Mouse (Mus musculus) hindbrain, embryonic 10.5 days (tissue): ENCODE measurements around the gene Klhl20. TPM values are rescaled to one million over a fixed set of nuclear protein-coding genes. Genes with fewer than 3 reads are reported as not detected.

Experiments used
- DNase-seq: peaks from one replicate; pipeline ENCODE4 v3.0.0-alpha.2; 2017; ENCODE audit warnings: low spot score
- H3K27ac ChIP-seq: fragments of 300-500 bp; sonication (generic); 2 replicates; pipeline ENCODE4 v1.5.1; 2016; ENCODE audit warnings: mild to moderate bottlenecking, moderate library complexity
- H3K27me3 ChIP-seq: fragments of 300-500 bp; sonication (generic); 2 replicates; pipeline ENCODE4 v1.6.1; 2016; ENCODE audit warnings: mild to moderate bottlenecking; ENCODE audit not compliant: poor library complexity, insufficient read depth, severe bottlenecking
- H3K36me3 ChIP-seq: fragments of 300-500 bp; sonication (generic); 2 replicates; pipeline ENCODE4 v1.6.1; 2016; ENCODE audit warnings: mild to moderate bottlenecking, moderate library complexity
- H3K4me1 ChIP-seq: fragments of 300-500 bp; sonication (generic); replicated peaks from 2 replicates; pipeline ENCODE4 v1.6.1; 2016; ENCODE audit warnings: mild to moderate bottlenecking
- H3K4me3 ChIP-seq: fragments of 300-500 bp; sonication (generic); 2 replicates; pipeline ENCODE4 v1.5.1; 2016; ENCODE audit warnings: mild to moderate bottlenecking, moderate library complexity
- H3K9me3 ChIP-seq: fragments of 300-500 bp; sonication (generic); 2 replicates; pipeline ENCODE4 v1.6.1; 2016; ENCODE audit warnings: mild to moderate bottlenecking, moderate library complexity
- WGBS: fragments of 180-500 bp; shearing (Covaris S2); methylation state at CpG from one replicate; pipeline ENCODE4 v1.1.7; 2016; 5-methylcytosine and 5-hydroxymethylcytosine counted together
- polyA plus RNA-seq: library from polyadenylated mRNA; unstranded; fragments of >200 nt; fragmentation: Nextera tagmentation; extraction: Ambion mirVana; gene quantifications from 2 replicates; pipeline ENCODE4 v1.2.1, GENCODE M21; 2016

Klhl20 gene
- polyA plus RNA-seq, 1 experiment from 2014 or later = 15.5 TPM

GRCm38 (mm10) chr1:161139496-161139895 is 8.2 kb upstream of the Klhl20 start:
- no peaks in the 10 kb centered on the region for H3K9me3 ChIP-seq
- no peak overlapping the region for H3K4me3 ChIP-seq
- no peaks in the 10 kb centered on the region; the same call in 1 of the 2 replicates for H3K27me3 ChIP-seq
- H3K36me3 ChIP-seq = no peaks in the 10 kb centered on the region
- DNase-seq = no peak
- H3K4me1 ChIP-seq = peaks cover 7% of the 10 kb centered on the region
- H3K27ac ChIP-seq = no peak overlapping the region
- WGBS = 92% methylated on average over 2 of the region's 2 CpGs

- Histone ChIP-seq H3K4me3 (no peak overlapping the region), H3K36me3 (peaks cover 18% of the 10 kb centered on the region), H3K9me3 (no peaks in the 10 kb centered on the region), H3K27me3 (no peaks in the 10 kb centered on the region), H3K27ac (no peak overlapping the region), H3K4me1 (peaks cover 17% of the 10 kb centered on the region)
- 85% methylated on average over 1 of the region's 1 CpGs for WGBS
- DNase-seq = no peak
Observed at GRCm38 (mm10) chr1:161126461-161126860, 4.8 kb downstream of the Klhl20 start.

GRCm38 (mm10) chr1:161122661-161123418 is 8.5 kb downstream of the Klhl20 start:
- H3K27ac ChIP-seq = no peak overlapping the region
- no peak overlapping the region for H3K4me3 ChIP-seq
- no peaks in the 10 kb centered on the region for H3K4me1 ChIP-seq
- WGBS = 93% methylated on average over 10 of the region's 10 CpGs
- no peaks in the 10 kb centered on the region for H3K27me3 ChIP-seq
- DNase-seq = no peak
- peaks cover 17% of the 10 kb centered on the region for H3K36me3 ChIP-seq
- H3K9me3 ChIP-seq = no peaks in the 10 kb centered on the region

- no peaks in the 10 kb centered on the region for H3K4me1 ChIP-seq
- no peak overlapping the region for H3K4me3 ChIP-seq
- no peaks in the 10 kb centered on the region for H3K27me3 ChIP-seq
- H3K36me3 ChIP-seq = peaks cover 3% of the 10 kb centered on the region
- H3K27ac ChIP-seq = no peak overlapping the region
- DNase-seq = no peak
- H3K9me3 ChIP-seq = no peaks in the 10 kb centered on the region
Observed at GRCm38 (mm10) chr1:161114591-161114990, 16.7 kb downstream of the Klhl20 start.

- H3K36me3 ChIP-seq = peaks cover 38% of the 10 kb centered on the region
- no peaks in the 10 kb centered on the region for H3K4me1 ChIP-seq
- no peaks in the 10 kb centered on the region for H3K9me3 ChIP-seq
- no peak for DNase-seq
- no peaks in the 10 kb centered on the region for H3K27me3 ChIP-seq
- 91% methylated on average over 8 of the region's 8 CpGs for WGBS
- no peak overlapping the region for H3K4me3 ChIP-seq
- no peak overlapping the region for H3K27ac ChIP-seq
Observed at GRCm38 (mm10) chr1:161109216-161109615, 22.1 kb downstream of the Klhl20 start.

GRCm38 (mm10) chr1:161103842-161104241 is 27.5 kb downstream of the Klhl20 start:
- WGBS = 89% methylated on average over 1 of the region's 1 CpGs
- no peak overlapping the region for H3K4me3 ChIP-seq

GRCm38 (mm10) chr1:161099721-161100405 is 31.4 kb downstream of the Klhl20 start:
- Histone ChIP-seq H3K27ac (no peak overlapping the region), H3K9me3 (no peaks in the 10 kb centered on the region), H3K4me1 (no peaks in the 10 kb centered on the region), H3K4me3 (no peak overlapping the region), H3K36me3 (peaks cover 72% of the 10 kb centered on the region), H3K27me3 (no peaks in the 10 kb centered on the region)
- WGBS = 94% methylated on average over 4 of the region's 4 CpGs
- DNase-seq = no peak

More at GRCm38 (mm10) chr1:161103842-161104241, 27.5 kb downstream of the Klhl20 start:
- no peak overlapping the region for H3K27ac ChIP-seq
- H3K36me3 ChIP-seq = peaks cover 63% of the 10 kb centered on the region
- no peaks in the 10 kb centered on the region for H3K4me1 ChIP-seq
- H3K9me3 ChIP-seq = no peaks in the 10 kb centered on the region
- H3K27me3 ChIP-seq = no peaks in the 10 kb centered on the region
- DNase-seq = no peak

GRCm38 (mm10) chr1:161077243-161077642 is 54.1 kb downstream of the Klhl20 start:
- no peak overlapping the region for H3K27ac ChIP-seq
- H3K4me3 ChIP-seq = no peak overlapping the region
- H3K36me3 ChIP-seq = peaks cover 67% of the 10 kb centered on the region
- H3K9me3 ChIP-seq = no peaks in the 10 kb centered on the region
- DNase-seq = no peak
- WGBS = 95% methylated on average over 3 of the region's 3 CpGs
- H3K27me3 ChIP-seq = no peaks in the 10 kb centered on the region
- H3K4me1 ChIP-seq = peaks cover 19% of the 10 kb centered on the region

- WGBS = 90% methylated on average over 6 of the region's 6 CpGs
- no peak for DNase-seq
- Histone ChIP-seq H3K36me3 (peaks cover 61% of the 10 kb centered on the region), H3K27ac (no peak overlapping the region), H3K4me3 (no peak overlapping the region), H3K27me3 (no peaks in the 10 kb centered on the region), H3K4me1 (peaks cover 28% of the 10 kb centered on the region), H3K9me3 (no peaks in the 10 kb centered on the region)
Observed at GRCm38 (mm10) chr1:161076238-161076637, 55.1 kb downstream of the Klhl20 start.

- Histone ChIP-seq H3K4me3 (peak overlapping the region; percentile 80), H3K36me3 (peaks cover 22% of the 10 kb centered on the region), H3K27me3 (no peaks in the 10 kb centered on the region), H3K27ac (peak overlapping the region; percentile 93), H3K9me3 (no peaks in the 10 kb centered on the region), H3K4me1 (peaks cover 37% of the 10 kb centered on the region)
- DNase-seq = no peak
- WGBS = under 1% methylated on average over 12 of the region's 12 CpGs
Observed at GRCm38 (mm10) chr1:161071272-161071620, 60.1 kb downstream of the Klhl20 start.

GRCm38 (mm10) chr1:161070352-161071271 is 60.7 kb downstream of the Klhl20 start, which contains the start of the genes Dars2 and Cenpl:
Gene Dars2, minus strand, starts transcription at chr1:161070658.
Gene Cenpl, plus strand, starts transcription at chr1:161070713.
- no peaks in the 10 kb centered on the region for H3K9me3 ChIP-seq
- peak; percentile 95 for DNase-seq
- WGBS = under 1% methylated on average over 57 of the region's 57 CpGs

GRCm38 (mm10) chr1:161063351-161063750 is 68.0 kb downstream of the Klhl20 start:
- H3K4me1 ChIP-seq = no peaks in the 10 kb centered on the region
- H3K36me3 ChIP-seq = peaks cover 50% of the 10 kb centered on the region
- H3K4me3 ChIP-seq = no peak overlapping the region
- H3K27ac ChIP-seq = no peak overlapping the region
- DNase-seq = no peak
- no peaks in the 10 kb centered on the region for H3K27me3 ChIP-seq
- WGBS = 82% methylated on average over 1 of the region's 1 CpGs
- H3K9me3 ChIP-seq = no peaks in the 10 kb centered on the region

More at GRCm38 (mm10) chr1:161070352-161071271, 60.7 kb downstream of the Klhl20 start, which contains the start of the genes Dars2 and Cenpl:
- Histone ChIP-seq H3K4me3 (peak within 1 kb of the TSS; percentile 80), H3K36me3 (peaks cover 20% of the 10 kb centered on the region), H3K27ac (peak within 1 kb of the TSS; percentile 93), H3K27me3 (no peaks in the 10 kb centered on the region), H3K4me1 (peaks cover 37% of the 10 kb centered on the region)
